Mouse (Mus musculus): ENCODE data around the gene Sidt2. TPM values are rescaled to one million over a fixed set of nuclear protein-coding genes. Genes with fewer than 3 reads are reported as not detected.

Gene Sidt2
- total RNA-seq, 2 experiments from 2014 or later: 244 TPM

DNA sequence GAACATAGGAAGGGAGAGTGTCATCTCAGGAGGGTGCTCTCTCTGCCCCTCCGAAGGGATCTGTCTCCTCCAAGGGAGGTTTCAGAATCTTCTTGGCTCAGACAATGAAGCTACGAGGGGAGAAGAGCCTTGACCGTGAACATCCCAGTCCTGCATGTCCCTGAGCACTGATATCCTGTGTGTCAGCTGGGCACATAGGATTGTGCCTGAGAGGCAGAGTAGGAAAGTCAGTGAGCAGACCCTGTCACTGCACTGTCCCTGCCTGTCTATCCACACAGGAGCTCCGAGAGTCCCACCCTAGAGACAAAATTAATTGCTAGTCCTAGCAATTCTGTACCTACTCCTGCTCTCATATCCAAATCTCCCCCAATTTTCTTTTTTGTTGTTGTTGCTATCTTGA, 3.0 kb downstream of the Sidt2 start:
- no peak for DNase-seq (ENCODE audit: low spot score in 2 of 2)

DNA sequence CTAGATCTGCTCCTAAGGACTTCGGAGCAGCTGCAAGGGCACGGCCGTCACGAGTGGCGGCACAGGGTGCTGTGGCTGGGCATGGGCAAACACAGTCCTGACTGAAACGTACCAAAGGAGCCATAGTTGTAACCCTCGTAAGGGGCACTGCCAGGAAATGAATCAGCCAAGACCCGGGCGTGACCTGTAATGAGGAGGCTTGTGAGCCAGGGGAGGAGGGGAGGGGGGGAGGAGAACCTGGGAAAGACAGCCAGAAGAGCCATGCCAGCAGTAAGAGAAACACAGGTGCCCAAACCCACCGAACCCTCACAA, 8.2 kb downstream of the Sidt2 start:
- no peak for DNase-seq (ENCODE audit: low spot score in 2 of 2)

- no peak for DNase-seq (ENCODE audit: low spot score in 2 of 2)
These were observed 8.7 kb downstream of the Sidt2 start for GRCm38 (mm10) chr9:45946182-45946871.

DNA sequence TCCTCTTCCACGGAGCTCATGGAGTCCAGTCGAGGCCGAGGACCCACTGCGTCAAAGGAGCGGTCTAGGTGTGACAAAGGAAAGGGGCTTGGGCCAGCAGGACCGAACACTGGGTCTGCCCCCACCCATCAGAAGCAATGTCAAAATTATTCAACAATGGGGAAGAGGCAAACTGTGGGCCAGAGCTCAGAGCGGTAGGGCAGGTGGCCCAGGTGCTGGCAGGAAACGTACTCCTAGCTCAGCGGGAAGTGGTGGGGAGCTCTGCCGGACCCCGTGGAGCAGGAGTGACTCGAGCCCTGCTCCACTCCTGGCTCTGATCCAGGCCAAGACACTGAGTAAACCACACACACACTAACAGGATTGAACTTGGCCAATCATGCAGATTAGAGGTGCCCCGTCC, 9.3 kb downstream of the Sidt2 start:
- no peak for DNase-seq (ENCODE audit: low spot score in 2 of 2)

DNA sequence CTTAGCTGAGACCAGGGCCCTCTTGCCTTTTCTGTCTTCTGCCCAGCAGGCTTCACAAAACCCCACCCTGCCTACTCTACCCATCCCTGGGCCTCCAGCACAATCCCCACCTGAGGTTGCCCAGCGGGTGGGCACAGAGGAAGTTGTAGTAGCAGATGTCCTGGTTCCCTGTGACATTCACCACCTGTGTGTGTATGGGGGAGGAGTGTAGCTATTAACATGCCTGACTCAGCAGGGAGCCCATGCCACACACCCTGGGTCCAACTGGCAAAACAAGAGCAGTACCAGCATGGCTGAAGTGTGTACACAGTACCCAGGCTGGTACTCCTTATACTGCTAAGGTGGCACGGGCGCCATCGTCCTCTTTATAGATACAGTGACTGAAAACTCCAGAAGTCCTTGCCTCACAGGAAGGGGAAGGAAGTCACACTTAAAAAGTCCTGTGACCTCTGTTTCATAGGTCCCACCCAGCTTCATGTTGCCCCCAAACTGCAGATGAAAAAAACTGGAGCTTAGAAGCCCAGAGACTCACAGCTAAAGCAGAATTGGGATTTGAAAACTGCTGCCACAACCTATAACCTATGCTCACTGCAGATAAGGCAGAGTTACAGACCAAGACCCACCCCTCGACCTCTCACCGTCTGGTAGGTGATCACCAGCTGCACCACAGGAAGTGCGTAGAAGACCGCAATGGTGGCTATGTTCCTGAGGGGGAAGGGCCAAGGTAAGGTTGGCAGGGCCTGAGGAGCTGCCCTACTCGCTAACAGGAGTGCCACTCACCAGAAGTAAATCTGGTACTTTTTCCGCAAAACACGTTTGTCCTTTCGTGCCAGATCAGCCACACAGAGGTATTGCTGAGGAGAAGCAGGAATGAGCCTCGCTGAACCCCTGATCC, 10.3 kb downstream of the Sidt2 start:
- DNase-seq (ENCODE audit: low spot score in 2 of 2): no peak

- DNase-seq (ENCODE audit: low spot score in 2 of 2): no peak
These were observed 11.2 kb downstream of the Sidt2 start for GRCm38 (mm10) chr9:45943628-45944505.

DNA sequence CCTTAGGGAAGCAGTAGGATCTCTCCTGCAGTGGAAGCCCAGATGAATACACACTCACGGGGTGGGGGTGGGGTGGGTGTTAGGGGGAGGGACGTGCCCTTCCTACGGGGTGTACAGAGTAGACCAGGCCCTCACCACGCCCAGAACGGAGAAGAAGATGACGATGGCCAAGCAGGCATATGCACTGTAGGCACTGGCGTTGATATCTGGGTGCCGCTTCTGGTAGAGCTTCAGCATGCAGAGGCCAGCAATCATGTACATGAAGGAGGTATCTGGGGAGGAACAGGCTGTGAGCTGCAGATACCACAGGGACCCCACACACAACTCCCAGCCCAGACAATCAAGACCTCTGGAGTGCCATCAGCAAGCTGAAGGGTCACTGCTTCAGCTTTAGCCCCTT, 12.1 kb downstream of the Sidt2 start:
- DNase-seq (ENCODE audit: low spot score in 2 of 2): no peak

GRCm38 (mm10) chr9:45942464-45942863, 12.6 kb downstream of the Sidt2 start:
- no peak for DNase-seq (ENCODE audit: low spot score in 2 of 2)

- no peak for DNase-seq (ENCODE audit: low spot score in 2 of 2)
These were observed 13.6 kb downstream of the Sidt2 start for GRCm38 (mm10) chr9:45941329-45941888.

GRCm38 (mm10) chr9:45939794-45940193, 15.3 kb downstream of the Sidt2 start:
- no peak for DNase-seq (ENCODE audit: low spot score in 2 of 2)

DNA sequence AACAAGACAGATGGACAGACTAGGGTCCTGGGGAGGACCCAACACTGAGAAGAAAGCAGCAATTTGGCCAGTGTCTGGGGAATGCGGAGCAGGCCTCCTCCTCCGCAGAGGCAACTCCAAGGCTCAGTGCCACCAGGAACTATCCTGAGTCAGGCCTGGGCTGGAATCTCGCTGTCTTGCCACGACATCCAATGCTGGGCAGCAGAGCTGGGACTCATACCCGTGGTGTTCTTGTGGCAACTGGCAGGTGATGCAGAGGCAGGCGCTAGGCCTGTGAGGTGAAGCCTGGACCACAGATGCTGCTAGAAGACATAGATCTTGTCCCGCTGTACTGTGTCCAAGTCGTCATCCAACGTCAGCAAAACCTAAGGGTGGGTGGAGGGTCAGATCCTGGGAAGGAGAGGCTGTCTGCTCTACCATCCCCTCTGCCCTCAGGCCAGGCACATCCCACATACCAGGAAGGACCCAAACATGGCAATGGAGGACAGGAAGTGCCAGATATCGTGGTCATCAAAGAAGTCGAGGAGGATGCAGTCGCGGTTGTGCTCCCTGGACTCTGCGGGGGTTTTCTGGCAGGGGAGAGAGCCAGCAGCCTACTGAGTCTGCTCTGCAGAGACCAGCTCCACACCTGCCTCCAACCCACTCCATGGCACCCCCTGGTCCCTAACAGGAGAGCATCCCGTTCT, 16.0 kb downstream of the Sidt2 start:
- no peak for DNase-seq (ENCODE audit: low spot score in 2 of 2)

DNA sequence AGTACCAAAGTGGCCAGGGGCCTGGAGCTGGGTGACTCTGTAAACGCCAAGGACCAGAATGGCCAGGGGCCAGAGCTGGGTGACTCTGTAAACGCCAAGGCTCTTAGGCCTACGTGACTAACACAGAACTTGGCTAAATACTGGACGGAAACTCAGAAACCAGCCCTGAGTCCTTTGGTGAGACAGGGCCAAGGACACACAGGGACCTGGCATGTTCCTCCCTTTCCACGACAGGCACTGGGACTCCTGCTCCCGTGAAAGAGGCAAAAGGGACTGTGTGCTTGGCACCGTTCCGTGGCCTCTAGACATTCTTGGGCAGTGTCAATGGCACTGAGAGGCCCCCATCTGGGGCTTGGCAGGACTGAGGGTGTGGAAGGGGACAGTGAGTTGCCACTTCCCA, 17.0 kb downstream of the Sidt2 start:
- DNase-seq (ENCODE audit: low spot score in 2 of 2): no peak

DNA sequence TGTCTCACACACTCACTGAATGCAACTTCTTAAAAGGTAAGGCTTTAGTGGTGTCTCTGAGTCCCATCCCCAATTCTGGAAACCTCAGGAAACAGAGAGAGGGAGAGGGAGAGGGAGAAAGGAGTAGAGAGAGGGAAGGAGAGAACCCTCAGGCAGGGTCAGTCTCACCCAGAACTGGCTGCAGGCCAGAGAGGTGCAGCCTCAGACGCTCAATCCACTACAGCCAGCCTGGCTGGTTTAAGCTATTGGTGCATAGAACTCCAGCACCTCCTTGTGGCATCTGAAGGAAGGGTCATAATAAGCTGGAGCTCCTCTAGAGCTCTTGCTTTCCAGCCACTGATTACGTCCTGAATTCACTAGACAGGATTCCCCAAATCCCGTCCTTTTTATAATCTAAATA, 18.2 kb downstream of the Sidt2 start:
- DNase-seq (ENCODE audit: low spot score in 2 of 2): no peak

GRCm38 (mm10) chr9:45935628-45936210, 19.3 kb downstream of the Sidt2 start, which contains the start of gene Tagln:
Gene Tagln, minus strand, starts transcription at chr9:45936058.
- no peak for DNase-seq (ENCODE audit: low spot score in 2 of 2)

- no peak for DNase-seq (ENCODE audit: low spot score in 2 of 2)
These were observed 22.3 kb downstream of the Sidt2 start for GRCm38 (mm10) chr9:45932571-45933415.

DNA sequence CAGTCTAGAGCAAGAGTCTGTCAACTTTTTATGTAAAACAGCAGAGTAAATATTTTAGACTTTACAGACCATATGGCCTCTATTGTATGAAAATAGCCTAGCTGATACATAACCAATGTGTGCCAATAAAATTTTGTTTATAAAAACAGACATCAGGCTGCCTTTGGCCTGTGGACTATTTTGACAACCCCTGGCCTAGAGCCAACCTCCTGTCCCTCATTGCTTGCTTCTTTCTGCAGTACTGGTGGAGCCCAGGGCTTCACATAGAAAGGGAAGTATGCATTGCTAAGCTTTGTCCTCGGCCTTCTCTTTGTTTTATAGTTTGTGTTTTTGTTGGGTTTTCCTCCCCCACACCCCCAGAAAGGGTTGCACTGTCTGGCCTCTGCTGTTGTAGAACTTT, 23.1 kb downstream of the Sidt2 start:
- DNase-seq (ENCODE audit: low spot score in 2 of 2): no peak

- no peak for DNase-seq (ENCODE audit: low spot score in 2 of 2)
These were observed 25.8 kb downstream of the Sidt2 start for GRCm38 (mm10) chr9:45929285-45929684.

GRCm38 (mm10) chr9:45919895-45920294, 35.2 kb downstream of the Sidt2 start:
- DNase-seq (ENCODE audit: low spot score in 2 of 2): no peak

All from adrenal gland, postnatal 4 days (tissue).